Mouse (Mus musculus) layer of hippocampus, adult 9-11 months (tissue): Measurements from ENCODE around the gene 2610507B11Rik.

ENCODE experiments used
- DNase-seq: peaks from one replicate; pipeline ENCODE4 v3.0.0; 2022

Gene 2610507B11Rik

DNA sequence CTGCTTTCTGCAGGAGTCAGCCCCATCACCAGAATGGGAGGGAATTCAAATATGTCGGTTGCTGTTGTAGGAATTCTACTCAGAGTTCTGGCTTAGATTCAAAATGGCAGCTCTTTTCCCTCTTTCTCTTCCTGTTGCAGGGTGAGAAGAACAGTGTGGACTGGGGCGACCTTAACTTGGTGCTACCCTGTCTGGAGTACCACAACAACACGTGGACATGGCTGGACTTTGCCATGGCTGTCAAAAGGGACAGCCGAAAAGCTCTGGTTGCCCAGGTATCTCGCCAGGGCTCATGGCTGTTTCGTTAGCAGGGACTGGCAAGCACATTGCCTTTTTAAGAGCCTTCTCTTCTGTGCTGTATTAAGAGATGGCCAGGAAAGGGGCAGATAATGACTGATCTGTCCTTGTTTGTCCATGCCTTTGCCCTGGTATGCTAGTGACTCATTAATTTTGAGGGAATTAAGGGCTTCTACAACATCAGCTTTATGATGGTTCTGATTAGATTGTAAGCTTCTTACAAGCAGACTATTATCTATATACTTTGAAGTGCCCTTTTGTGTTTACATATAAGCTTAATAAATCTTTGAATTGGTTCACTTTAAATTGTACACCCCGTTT lies 27.7 kb downstream of the 2610507B11Rik start:
- DNase-seq = no peak

DNA sequence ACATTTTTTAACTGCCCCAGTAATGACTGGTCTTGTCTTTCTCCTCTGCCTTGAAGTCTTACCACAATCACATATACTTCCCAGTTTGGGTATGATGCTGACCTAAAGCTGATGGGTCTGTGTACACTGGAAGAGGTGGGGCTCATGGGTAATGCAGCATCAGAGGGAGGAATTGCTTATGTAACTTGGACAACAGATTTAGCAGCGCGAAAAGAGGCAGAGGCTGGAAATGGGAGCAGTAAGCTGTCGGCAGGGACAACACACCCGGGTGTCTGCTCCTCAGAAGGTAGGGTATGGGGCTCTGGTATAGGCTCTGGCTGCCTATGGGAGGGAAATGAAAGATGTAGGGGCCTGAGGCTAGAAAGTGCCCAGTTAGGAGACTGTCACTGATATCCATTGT lies 29.1 kb downstream of the 2610507B11Rik start, which contains the start of gene BC030499:
TSS of gene BC030499 (plus strand) at position 188 of the 400 bp plus-strand sequence.
- DNase-seq = no peak

DNA sequence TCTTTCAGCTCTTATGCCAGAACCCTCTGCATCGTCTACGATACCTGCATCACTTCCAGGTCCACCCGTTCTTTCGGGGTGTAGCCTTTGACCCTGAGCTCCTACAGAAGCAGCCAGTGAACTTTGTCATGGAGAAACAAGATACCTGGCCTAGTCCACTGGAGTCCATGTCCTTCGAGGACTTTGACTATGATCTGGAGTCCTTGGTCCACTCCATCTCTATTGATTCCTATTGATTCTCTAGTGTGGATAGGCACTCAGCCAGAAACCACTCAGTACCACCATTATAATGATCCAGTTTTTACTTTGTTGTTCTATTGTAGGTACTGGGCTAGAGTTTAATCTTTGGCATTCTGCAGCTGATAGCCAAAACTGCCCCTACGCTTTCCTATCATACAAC lies 33.0 kb downstream of the 2610507B11Rik start:
- DNase-seq = no peak

DNA sequence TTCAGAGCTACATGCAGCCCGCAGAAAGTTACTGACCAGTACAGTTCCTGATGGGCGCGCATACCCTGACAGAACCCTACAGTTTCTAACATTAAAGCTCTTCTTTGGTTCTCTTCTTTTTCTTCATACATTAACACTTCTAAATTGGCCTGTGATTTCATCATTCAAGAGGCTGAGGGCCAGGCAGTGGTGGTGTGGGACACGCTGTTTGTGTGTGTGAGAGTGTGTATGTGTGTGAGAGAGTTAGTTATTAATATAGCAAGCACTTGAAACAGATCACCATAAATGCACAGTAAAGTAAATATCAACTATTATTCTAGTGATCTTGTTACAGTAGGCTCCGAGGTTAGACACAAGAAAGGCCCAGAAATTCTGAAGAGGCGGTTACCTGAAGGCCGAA lies 39.4 kb downstream of the 2610507B11Rik start:
- DNase-seq = no peak

DNA sequence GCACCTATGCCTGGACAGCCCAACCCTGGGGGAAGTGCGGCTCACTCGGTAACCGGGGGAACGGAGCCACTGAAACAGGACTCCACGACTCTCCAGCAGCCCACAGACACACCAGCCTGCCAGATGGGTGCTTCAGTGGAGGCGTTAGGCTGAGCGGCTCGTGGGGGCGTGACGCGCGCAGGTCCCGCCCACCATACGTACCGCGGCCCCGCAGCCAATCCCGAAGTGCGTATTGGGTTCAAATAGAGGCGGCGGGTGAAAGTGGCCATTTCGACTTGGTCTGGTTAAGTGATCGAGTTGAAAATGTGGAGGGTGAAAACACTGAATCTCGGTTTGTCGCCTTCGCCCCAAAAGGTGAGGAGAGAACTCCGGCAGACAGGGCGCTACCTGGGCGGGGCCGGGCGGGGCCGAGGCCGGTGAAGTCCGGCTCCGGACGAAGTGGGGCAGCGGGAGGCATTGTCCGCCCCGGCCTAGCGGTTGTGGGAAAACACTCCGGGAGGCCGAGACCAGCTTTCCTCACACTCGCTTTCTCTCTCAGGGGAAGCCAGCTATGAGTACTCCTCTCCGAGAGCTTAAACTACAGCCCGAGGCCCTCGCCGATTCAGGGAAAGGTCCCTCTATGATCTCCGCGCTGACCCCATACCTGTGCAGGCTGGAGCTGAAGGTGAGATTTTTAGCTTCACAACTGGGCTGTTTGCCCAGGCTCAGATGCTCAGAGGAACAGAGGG lies 40.0 kb downstream of the 2610507B11Rik start, which contains the start of gene Spag5:
TSS of gene Spag5 (plus strand) at position 173 of the 728 bp plus-strand sequence.
- peak; percentile 95 for DNase-seq

DNA sequence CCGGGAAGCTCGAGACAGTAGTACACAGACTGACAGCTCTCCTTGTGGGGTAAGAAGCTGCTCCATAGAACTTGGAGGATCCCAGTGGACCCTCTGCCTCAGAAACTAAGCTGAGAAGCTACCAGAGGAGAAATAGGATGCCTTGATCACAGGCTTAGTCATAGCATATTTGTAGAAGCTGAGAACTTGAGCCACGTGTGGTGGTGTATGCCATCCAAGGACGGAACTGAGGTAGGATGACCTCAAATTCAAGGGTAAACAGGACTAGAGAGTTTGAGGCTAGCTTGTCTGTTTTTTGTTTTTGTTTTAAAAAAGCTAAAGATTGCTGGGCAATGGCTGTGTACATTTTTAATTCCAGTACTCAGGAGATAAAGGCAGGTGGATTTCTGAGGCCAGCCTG lies 43.7 kb downstream of the 2610507B11Rik start:
- no peak for DNase-seq

DNA sequence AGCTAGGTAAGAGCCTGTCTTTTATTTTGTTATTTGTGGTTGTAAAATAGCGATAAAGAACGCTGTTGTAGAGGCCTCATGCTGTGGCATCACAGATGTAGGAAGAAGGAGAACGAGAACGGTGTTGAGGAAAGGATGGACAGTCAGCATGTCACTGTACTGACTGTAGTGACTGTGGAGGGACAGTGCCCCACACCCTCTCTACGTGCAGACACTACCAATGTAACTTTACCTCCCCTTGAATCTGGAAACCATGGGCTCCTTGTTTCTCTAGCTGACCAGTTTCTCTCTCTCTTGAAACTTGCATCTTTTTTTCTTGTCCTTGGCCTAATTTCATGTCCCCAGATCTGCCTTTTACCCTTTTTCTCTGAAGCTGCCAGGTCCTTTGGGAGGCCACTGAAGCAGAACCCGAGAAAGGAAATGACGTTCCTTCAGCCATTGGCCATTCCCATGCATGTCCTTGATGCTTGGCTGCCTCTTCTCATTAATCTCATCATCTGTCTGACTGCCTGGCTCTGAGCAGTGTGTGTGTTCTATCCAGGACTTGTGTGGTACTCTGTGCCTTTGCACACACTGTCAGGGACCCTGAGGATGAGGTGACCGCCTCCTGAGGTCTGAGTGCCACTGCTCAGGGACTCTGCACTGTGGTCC lies 49.4 kb downstream of the 2610507B11Rik start:
- DNase-seq = no peak

DNA sequence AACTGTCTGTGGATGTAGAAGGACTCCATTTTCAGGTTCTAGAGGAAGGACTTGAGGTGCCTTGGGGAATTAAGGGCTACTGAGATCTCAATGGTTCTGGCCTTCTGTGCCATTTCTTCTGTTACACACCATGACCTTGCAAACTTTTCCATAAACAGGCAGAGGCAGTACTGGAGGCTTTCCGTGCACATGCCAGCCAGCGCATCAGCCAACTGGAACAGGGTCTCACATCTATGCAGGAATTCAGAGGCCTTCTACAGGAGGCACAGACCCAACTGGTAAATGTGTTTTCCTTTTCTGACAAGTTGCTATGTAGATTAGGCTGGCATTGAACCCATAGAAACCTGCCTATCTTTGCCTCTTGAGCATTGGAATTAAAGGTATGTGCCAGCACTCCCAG lies 52.1 kb downstream of the 2610507B11Rik start:
- DNase-seq = no peak

DNA sequence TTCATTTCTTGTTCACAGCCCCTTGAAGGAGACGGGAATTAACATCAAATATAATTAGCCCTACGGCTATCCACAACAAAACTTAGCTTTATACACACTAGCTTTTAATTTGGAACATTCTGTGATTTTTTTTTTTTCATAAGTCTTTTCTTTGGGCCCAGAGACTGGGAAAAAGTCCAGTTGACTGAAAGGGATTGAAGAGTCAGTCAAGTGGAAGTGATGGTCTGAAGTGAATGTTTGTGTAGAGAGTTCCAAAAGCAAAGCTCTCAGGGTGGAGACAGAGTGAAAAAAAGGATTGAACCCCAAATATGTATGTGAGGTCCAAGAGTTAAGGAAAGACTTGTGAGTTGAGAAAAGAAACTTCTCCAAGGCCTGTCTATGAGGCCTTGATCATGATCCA lies 56.9 kb downstream of the 2610507B11Rik start:
- DNase-seq = no peak

- peak; percentile 54 for DNase-seq
Measured at GRCm38 (mm10) chr11:78322076-78322831, 60.7 kb downstream of the 2610507B11Rik start.

DNA sequence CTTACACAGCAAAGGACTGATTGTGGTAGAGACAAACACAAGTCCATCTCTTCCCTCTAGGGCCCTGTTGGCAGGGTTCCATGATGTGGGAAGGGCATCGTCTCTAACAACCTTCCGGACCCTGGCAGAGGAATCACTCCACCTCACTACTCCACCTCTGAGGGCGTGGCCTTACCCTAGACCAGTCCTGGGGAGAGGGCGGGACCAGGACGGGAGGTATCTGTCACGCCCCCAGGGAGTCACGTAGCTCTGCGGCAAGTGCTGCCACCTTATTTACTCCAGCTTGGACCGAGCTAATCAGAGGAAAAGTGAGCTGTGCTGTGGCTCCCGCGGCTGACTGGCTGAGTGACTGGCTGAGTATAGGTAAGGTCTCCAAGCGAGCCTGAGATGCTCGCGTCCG lies 61.3 kb downstream of the 2610507B11Rik start, which contains the start of gene Aldoc:
TSS of gene Aldoc (plus strand) at position 109 of the 400 bp plus-strand sequence.
- DNase-seq = peak; percentile 91

- peak; percentile 43 for DNase-seq
Measured at GRCm38 (mm10) chr11:78324000-78324785, 62.6 kb downstream of the 2610507B11Rik start.

DNA sequence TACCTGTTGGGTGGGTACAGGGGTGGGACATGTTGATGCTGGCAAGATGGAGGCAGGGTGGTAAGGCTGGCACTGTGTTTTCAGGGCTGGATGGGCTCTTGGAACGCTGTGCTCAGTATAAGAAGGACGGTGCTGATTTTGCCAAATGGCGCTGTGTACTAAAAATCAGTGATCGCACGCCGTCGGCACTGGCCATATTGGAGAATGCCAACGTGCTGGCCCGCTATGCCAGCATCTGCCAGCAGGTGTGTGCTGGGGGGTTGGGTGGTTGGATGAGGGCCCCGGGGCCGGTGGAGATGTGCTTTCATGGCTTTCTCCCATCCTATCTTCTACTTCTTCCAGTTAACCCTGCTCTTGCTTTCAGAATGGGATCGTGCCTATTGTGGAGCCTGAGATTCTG lies 63.4 kb downstream of the 2610507B11Rik start:
- DNase-seq = no peak

GRCm38 (mm10) chr11:78327215-78327614 lies 65.7 kb downstream of the 2610507B11Rik start:
- DNase-seq = no peak

- DNase-seq = peak; percentile 96
Measured at GRCm38 (mm10) chr11:78327634-78328511, 66.3 kb downstream of the 2610507B11Rik start, which contains the start of gene Pigs. Gene Pigs, plus strand, starts transcription at chr11:78328415.

GRCm38 (mm10) chr11:78328512-78329056 lies 67.0 kb downstream of the 2610507B11Rik start:
- no peak for DNase-seq

- no peak for DNase-seq
Measured at GRCm38 (mm10) chr11:78332676-78333075, 71.1 kb downstream of the 2610507B11Rik start.

DNA sequence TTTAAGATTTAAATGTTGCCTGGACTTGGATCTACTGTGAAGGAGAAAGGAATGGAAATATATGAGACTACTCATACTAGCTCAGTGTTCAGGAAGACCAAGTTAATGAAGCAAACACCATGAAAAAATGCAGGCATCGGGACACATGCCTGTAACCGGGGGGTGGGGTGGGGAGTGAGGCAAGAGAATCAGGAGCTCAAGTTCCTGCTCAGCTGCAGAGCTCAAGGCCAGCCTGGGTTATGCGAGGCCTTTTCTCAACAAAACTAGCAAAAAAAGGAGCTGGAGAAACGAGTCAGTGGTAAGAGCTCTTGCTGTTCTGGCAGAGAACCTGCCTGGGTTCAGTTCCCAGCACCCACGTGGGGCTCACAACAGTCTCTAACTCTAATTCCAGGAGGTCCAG lies 72.4 kb downstream of the 2610507B11Rik start:
- DNase-seq = no peak

- no peak for DNase-seq
Measured at GRCm38 (mm10) chr11:78337040-78337439, 75.5 kb downstream of the 2610507B11Rik start.
